Mouse (Mus musculus) heart, adult 2 months (tissue): ENCODE results near the gene Ctsh. TPM values are rescaled to one million over a fixed set of nuclear protein-coding genes. Genes with fewer than 3 reads are reported as not detected.

Experiments
- DNase-seq, 2 experiments: peaks; one replicate each; pipeline ENCODE4 v3.0.0; 2021
- H3K27ac ChIP-seq: fragments of 200-600 bp; 2 replicates; pipeline ENCODE4 v1.8.1; 2022
- H3K27me3 ChIP-seq: fragments of 200-500 bp; 2 replicates; pipeline ENCODE4 v1.6.1; 2012; ENCODE audit warnings: mild to moderate bottlenecking, low read length, inconsistent platforms, mixed read lengths; ENCODE audit not compliant: control insufficient read depth, insufficient read depth
- H3K36me3 ChIP-seq: fragments of 200-500 bp; 2 replicates; pipeline ENCODE4 v1.6.1; 2012; ENCODE audit warnings: low read length, inconsistent platforms; ENCODE audit not compliant: control insufficient read depth, insufficient read depth
- H3K4me1 ChIP-seq: fragments of 200-500 bp; 2 replicates; pipeline ENCODE4 v1.6.1; 2011; ENCODE audit warnings: low read length; ENCODE audit not compliant: control insufficient read depth, insufficient read depth
- H3K4me3 ChIP-seq: fragments of 200-600 bp; 2 replicates; pipeline ENCODE4 v1.8.1; 2022
- H3K79me2 ChIP-seq: fragments of 200-500 bp; replicated peaks from 2 replicates; pipeline ENCODE4 v1.6.1; 2012; ENCODE audit warnings: mild to moderate bottlenecking, inconsistent platforms, low read length, moderate library complexity, mixed read lengths; ENCODE audit not compliant: control insufficient read depth, insufficient read depth
- H3K9ac ChIP-seq: fragments of 200-500 bp; 2 replicates; pipeline ENCODE4 v1.6.1; 2012; ENCODE audit warnings: low read depth, mild to moderate bottlenecking, control low read depth, inconsistent platforms, low read length, mixed read lengths
- CTCF ChIP-seq: fragments of 200-600 bp; IDR thresholded peaks from 2 replicates; pipeline ENCODE4 v1.8.1; 2022; ENCODE audit warnings: antibody characterized with exemption, mild to moderate bottlenecking, moderate library complexity
- EP300 ChIP-seq: fragments of 200-500 bp; IDR thresholded peaks from 2 replicates; pipeline ENCODE4 v1.6.1; 2011; ENCODE audit warnings: low read depth, low read length, control low read depth; ENCODE audit not compliant: insufficient read depth
- POLR2A ChIP-seq: fragments of 200-500 bp; IDR thresholded peaks from 2 replicates; pipeline ENCODE4 v1.6.1; 2011; ENCODE audit warnings: mild to moderate bottlenecking, low read depth, low read length, control low read depth; ENCODE audit not compliant: insufficient read depth
- WGBS: fragments of 180-500 bp; shearing (Covaris S2); methylation state at CpG from one replicate; pipeline ENCODE4 v1.1.7; 2018; 5-methylcytosine and 5-hydroxymethylcytosine counted together
- intact Hi-C: fragments of 180-260 bp; cut with DNase I; formaldehyde crosslinking; loops from one replicate; pipeline ENCODE4 v1.15.1; 2025
- polyA plus RNA-seq: library from polyadenylated mRNA; depleted of rRNA; stranded (reverse); fragments of >200 nt; gene quantifications from 2 replicates; pipeline ENCODE4 v1.2.3, GENCODE M21; 2012
- total RNA-seq, 2 experiments: library from RNA; stranded (reverse); gene quantifications; 2 replicates each; pipeline ENCODE4 v1.2.3; 2021

The Ctsh gene
- total and polyA plus RNA-seq, 3 experiments = 30.7 to 51.4 (median 47.9) TPM

DNA sequence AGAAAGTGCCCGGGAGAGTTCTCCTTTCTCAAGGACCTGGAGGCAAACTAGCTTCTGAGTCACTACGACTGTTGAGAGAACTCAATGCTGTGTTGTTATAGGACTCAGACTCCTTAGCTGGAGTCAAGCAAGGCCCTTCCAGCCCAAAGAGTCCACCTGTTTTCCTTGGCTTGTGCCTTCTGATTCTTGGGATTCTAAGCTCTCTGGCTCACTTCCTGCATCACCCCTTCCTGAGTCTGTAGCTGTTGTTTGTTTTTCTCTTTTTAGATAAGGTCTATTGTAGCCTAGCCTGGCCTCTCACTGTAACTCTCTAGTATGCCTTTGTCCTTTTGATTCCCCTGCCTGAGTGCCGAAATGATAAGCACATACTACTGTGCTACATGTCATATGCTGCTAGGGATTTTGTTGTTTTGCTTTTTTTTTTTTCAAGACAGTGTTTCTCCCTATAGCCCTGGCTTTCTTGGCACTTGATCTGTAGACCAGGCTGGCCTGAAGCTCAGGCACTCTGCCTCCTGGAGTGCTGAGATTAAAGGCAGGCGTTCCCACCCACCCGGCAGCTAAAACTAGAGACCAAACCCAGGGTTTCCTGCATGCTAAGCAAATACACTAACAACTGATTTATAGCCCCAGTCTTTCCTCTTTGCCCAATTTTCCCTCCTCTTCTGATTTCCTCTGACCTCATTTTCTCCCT is 5.9 kb upstream of the Ctsh start:
- Histone ChIP-seq H3K27me3 (no peaks in the 10 kb centered on the region), H3K9ac (no peak overlapping the region), H3K79me2 (no peaks in the 10 kb centered on the region), H3K36me3 (no peaks in the 10 kb centered on the region), H3K4me3 (no peak overlapping the region), H3K4me1 (no peaks in the 10 kb centered on the region), H3K27ac (no peak overlapping the region)
- DNase-seq = peak in 1 of 2 experiments; percentile 29
- WGBS = 31% methylated on average over 5 of the region's 5 CpGs
- no peak for TF ChIP-seq EP300
- TF ChIP-seq POLR2A = no peak
- no peak for TF ChIP-seq CTCF
- intact Hi-C loops = no loop called here

DNA sequence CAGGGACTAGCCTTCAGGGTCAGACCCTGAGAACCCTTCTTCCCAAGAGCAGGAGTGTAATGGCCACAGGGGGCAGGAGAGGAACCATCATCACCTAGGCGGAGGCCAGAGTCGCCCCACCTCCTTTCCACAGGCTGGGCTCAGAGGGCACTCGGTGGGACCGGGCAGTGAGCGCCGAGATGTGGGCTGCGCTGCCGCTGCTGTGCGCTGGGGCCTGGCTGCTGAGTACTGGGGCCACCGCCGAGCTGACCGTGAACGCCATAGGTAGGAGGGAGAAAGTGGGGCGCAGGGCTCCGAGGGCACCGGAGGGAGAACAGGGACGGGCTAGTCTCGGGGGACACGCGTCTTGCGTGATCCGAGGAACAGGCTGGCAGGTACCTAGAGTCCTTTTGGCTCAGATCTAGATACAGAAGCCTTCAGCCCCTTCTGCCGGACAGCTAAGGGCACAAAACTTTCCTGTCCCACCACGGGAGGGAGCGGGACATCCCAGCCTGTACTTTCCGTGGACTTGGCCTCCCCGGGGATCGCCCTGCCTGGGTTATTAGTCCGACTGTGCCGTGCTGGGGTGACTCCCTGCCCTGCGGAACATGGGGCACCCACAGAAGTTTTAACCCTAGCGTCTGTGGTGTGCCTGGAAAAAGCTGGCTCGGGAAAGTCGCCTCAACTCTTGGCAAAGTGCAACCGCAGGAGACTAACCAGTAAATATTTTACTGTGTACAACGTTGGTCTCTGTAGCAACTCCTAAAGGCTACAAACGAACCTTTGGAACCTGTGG is 606 bp downstream of the Ctsh start:
- Histone ChIP-seq H3K27ac (peak overlapping the region; percentile 78), H3K36me3 (no peaks in the 10 kb centered on the region)
- under 1% methylated on average over 36 of the region's 37 CpGs for WGBS

DNA sequence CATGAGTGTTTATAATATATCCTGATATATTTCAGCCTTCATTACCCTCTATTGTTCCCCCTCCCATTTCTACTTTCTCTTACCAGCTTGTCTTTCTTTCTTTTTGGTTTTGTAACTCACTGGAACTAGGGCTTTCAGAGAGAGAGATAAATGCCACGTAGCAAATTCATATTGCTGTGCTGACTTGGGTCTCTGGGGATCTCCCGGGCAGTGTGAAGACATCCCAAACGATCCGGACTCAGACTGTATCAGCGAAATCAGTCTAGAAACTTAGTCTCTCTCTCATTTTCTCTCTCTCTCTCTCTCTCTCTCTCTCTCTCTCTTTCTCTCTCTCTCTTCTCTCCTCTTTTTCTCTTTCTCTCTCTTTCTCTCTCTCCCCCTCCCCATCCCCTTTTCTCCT is 1.5 kb downstream of the Ctsh start:
- intact Hi-C loops = no loop called here
- Histone ChIP-seq H3K27me3 (no peaks in the 10 kb centered on the region), H3K9ac (0 out of 2 replicates have a peak overlapping the region, but pooled peaks have one; percentile 38), H3K4me3 (peak overlapping the region; percentile 66), H3K4me1 (no peaks in the 10 kb centered on the region), H3K79me2 (no peaks in the 10 kb centered on the region), H3K27ac (no peak overlapping the region), H3K36me3 (no peaks in the 10 kb centered on the region)
- WGBS = 28% methylated on average over 5 of the region's 5 CpGs
- no peak for TF ChIP-seq EP300
- TF ChIP-seq CTCF = no peak
- no peak for TF ChIP-seq POLR2A
- DNase-seq = no peak

More for the DNA sequence above, 606 bp downstream of the Ctsh start:
- H3K79me2 ChIP-seq = no peaks in the 10 kb centered on the region
- peak overlapping the region; percentile 72 for H3K9ac ChIP-seq
- H3K4me3 ChIP-seq = peak overlapping the region; percentile 66
- intact Hi-C loops = no loop called here
- TF ChIP-seq POLR2A (peak; percentile 71), EP300 (no peak), CTCF (peak; percentile 67)
- H3K4me1 ChIP-seq = no peaks in the 10 kb centered on the region
- no peaks in the 10 kb centered on the region for H3K27me3 ChIP-seq
- DNase-seq = peak; percentile 73 to 84

DNA sequence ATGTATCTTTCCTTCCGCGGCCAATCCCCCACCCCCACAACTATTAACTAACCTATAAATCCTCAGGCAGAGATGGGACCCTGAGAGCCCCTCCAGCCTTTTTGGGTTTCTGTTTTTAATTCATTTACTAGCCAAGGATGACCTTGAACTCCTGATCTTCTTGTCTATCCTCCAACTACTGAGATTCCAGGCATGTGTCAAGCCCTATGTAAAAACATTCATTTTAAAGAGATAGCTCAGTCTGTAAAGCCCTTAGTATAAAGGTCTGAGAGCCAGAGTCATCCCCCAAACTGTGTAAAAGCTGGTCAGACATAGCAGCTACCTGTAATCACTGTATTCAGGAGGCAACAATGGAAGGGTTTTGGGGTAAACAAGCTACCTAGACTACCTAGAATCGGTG is 2.0 kb downstream of the Ctsh start:
- TF ChIP-seq CTCF (no peak), POLR2A (no peak), EP300 (no peak)
- Histone ChIP-seq H3K27me3 (no peaks in the 10 kb centered on the region), H3K36me3 (no peaks in the 10 kb centered on the region), H3K27ac (no peak overlapping the region), H3K79me2 (no peaks in the 10 kb centered on the region), H3K4me3 (no peak overlapping the region), H3K9ac (no peak overlapping the region), H3K4me1 (no peaks in the 10 kb centered on the region)
- WGBS = 82% methylated on average over 3 of the region's 3 CpGs
- intact Hi-C loops = no loop called here
- no peak for DNase-seq

DNA sequence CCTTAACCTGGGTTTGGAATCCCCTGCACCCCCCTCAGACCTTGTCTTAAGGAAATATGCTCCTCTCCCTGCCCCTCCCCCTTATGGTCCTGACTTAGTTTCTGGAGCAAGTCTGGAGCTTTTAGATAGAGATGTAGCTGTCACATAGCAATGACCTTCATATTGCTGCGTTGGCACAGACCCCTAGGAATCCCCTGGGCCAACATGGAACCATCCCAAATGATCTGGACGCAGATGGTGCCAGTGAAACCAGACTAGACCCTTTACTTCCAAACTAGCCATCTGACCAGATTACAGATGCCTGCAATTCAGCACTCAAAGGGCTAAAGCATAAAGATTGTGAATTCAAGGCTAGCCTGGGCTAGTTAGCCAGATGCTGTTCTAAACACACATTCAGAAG is 2.8 kb downstream of the Ctsh start:
- H3K36me3 ChIP-seq = no peaks in the 10 kb centered on the region
- H3K27me3 ChIP-seq = no peaks in the 10 kb centered on the region
- no peak overlapping the region for H3K9ac ChIP-seq
- no peak overlapping the region for H3K27ac ChIP-seq
- WGBS = 71% methylated on average over 2 of the region's 2 CpGs
- intact Hi-C loops = no loop called here
- no peaks in the 10 kb centered on the region for H3K79me2 ChIP-seq
- H3K4me3 ChIP-seq = no peak overlapping the region
- DNase-seq = no peak
- TF ChIP-seq POLR2A (no peak), CTCF (no peak), EP300 (no peak)
- H3K4me1 ChIP-seq = no peaks in the 10 kb centered on the region

DNA sequence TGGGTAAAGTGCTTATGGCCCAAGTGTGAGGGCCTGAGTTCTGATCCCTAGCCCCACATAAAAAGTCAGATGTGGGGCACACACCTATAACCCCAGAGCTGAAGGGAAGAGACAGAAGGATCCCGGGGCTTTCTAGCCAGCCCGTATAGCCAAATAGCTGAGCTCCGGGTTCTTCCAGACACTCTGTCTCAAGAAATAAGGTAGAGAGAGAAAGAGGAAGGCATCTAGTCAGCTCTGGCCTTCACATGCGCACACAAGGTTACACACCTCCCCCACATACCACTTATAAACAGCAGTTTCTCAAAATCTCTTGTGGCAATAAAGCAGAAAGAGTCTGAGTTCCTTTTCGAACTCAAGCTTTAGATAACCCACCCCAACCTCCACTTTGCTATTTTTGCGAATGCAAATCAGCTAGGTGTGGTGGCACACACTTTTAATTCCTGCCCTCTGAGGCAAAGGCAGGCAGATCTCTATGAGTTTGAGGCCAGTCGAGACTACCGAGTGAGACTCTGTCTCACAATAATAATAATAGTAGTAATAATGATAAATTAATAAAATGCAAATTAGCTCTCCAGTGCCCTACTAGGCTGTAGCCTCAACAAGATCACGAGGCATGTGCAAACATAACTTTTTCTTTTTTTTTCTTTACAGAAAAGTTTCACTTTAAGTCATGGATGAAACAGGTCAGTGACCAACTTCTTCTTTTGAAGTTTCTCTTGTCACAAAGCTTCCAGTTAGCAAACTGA is 6.0 kb downstream of the Ctsh start:
- TF ChIP-seq CTCF (no peak), POLR2A (no peak), EP300 (no peak)
- intact Hi-C loops = no loop called here

More for the DNA sequence above, 6.0 kb downstream of the Ctsh start:
- Histone ChIP-seq H3K79me2 (no peaks in the 10 kb centered on the region), H3K4me3 (no peak overlapping the region), H3K27ac (no peak overlapping the region), H3K27me3 (no peaks in the 10 kb centered on the region), H3K4me1 (no peaks in the 10 kb centered on the region), H3K36me3 (no peaks in the 10 kb centered on the region), H3K9ac (no peak overlapping the region)
- DNase-seq = no peak
- WGBS = 80% methylated on average over 9 of the region's 9 CpGs
